Mouse (Mus musculus): ENCODE measurements around the gene A630010A05Rik. TPM values are rescaled to one million over a fixed set of nuclear protein-coding genes. Genes with fewer than 3 reads are reported as not detected.
"Not testable (repeated sequence)": the region's sequence is repeated elsewhere in the genome, so short reads cannot be mapped to it uniquely, and the experiment has no call there.

The A630010A05Rik gene
- not detected in 2 replicates for polyA plus RNA-seq (2015; fragmentation: Nextera tagmentation; extraction: Ambion mirVana)

DNA sequence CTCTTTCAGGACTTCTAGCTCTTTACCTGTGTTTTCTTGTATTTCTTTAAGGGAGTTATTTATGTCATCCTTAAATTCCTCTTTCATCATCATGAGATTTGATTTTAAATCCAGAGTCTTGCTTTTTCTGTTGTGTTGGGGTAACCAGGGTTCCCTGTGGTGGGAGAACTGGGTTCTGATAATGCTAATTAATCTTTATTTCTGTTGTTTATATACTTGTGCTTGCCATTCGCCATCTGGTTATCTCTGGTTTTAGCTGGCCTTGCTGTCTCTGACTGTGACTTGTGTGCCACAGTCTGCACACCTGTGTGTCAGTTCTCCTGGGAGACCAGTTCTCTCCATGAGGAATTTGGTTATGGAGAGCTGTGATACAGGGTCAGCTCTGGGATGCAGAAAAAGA, at the start of gene A630010A05Rik:
TSS of gene A630010A05Rik (plus strand) at position 301 of the 400 bp plus-strand sequence.
- Histone ChIP-seq H3K27ac (no peak within 1 kb of the TSS), H3K9ac (ENCODE audit: low read depth, low read length) (no peak within 1 kb of the TSS), H3K4me2 (ENCODE audit: low read length) (no peak within 1 kb of the TSS), H3K4me3 (replicated peaks; ENCODE audit: low read depth, low read length) (no peak within 1 kb of the TSS), H3K4me1 (replicated peaks; ENCODE audit: insufficient read depth, low read length) (no peaks in the 10 kb centered on the region), H3K27me3 (ENCODE audit: insufficient read depth, low read length) (no peaks in the 10 kb centered on the region), H3K36me3 (ENCODE audit: insufficient read depth, low read length) (no peaks in the 10 kb centered on the region), H3K9me3 (replicated peaks; ENCODE audit: low read length) (no peaks in the 10 kb centered on the region)
- 87% methylated on average over 1 of the region's 1 CpGs for WGBS
- DNase-seq (ENCODE audit: low spot score) (no peak), ATAC-seq (replicated peaks; ENCODE audit: low FRiP score, low read depth) (no peak)
- TF ChIP-seq CTCF (IDR thresholded peaks at IDR 0.05; ENCODE audit: low read depth): no peak

DNA sequence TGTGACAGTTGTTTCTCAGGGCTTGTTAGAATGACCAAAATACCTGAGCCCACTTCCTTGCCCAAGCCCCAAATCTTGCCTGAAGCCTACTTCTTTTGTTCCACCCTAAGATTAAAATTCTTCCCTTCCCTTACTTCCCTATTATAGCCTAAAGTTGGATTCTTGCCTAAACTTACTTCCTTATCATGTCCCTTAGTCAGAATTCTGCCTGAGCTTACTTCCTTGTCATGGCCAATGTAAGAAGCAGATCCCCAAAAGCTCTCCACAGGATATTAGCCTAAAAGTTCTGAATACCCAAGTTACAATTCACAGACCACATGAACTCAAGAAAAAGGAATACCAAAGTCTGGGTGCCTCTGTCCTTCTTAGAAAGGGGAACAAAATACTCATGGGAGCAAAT, 26.4 kb upstream of the A630010A05Rik start:
- DNase-seq (ENCODE audit: low spot score) (no peak), ATAC-seq (replicated peaks; ENCODE audit: low FRiP score, low read depth) (no peak)
- no peak overlapping the region for H3K4me2 ChIP-seq (ENCODE audit: low read length)
- no peaks in the 10 kb centered on the region for H3K36me3 ChIP-seq (ENCODE audit: insufficient read depth, low read length)
- H3K9ac ChIP-seq (ENCODE audit: low read depth, low read length): no peak overlapping the region
- H3K4me3 ChIP-seq (replicated peaks; ENCODE audit: low read depth, low read length): no peak overlapping the region
- no peak for TF ChIP-seq CTCF (IDR thresholded peaks at IDR 0.05; ENCODE audit: low read depth)
- H3K9me3 ChIP-seq (replicated peaks; ENCODE audit: low read length): no peaks in the 10 kb centered on the region
- H3K27me3 ChIP-seq (ENCODE audit: insufficient read depth, low read length): no peaks in the 10 kb centered on the region
- H3K4me1 ChIP-seq (replicated peaks; ENCODE audit: insufficient read depth, low read length): no peaks in the 10 kb centered on the region
- H3K27ac ChIP-seq: no peak overlapping the region

DNA sequence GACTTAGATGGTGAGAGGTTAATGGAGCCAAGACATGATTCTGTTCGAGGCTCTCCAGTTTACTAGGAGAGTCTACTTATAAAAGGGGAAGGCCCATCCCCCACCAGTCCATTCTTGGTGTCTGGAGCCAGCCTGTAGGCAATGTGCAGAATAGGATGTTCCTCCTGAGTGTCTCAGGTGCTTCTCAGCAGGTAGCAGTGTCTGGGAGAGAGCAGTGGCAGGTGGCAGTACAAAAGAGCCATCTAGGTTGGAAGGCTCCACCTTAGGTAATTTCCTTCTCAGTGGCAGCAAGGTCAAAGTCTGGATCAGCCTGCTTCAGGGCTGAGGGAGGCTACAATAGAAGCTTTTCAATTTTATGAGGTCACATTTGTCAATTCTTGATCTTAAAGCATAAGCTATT, 4.9 kb upstream of the A630010A05Rik start:
- H3K4me3 ChIP-seq (replicated peaks; ENCODE audit: low read depth, low read length); H3K27ac ChIP-seq; H3K9me3 ChIP-seq (replicated peaks; ENCODE audit: low read length); H3K27me3 ChIP-seq (ENCODE audit: insufficient read depth, low read length); H3K9ac ChIP-seq (ENCODE audit: low read depth, low read length); DNase-seq (ENCODE audit: low spot score); H3K36me3 ChIP-seq (ENCODE audit: insufficient read depth, low read length); ATAC-seq (replicated peaks; ENCODE audit: low FRiP score, low read depth); H3K4me2 ChIP-seq (ENCODE audit: low read length); H3K4me1 ChIP-seq (replicated peaks; ENCODE audit: insufficient read depth, low read length): not testable (repeated sequence)
- WGBS: 65% methylated on average over 1 of the region's 1 CpGs

Other genes with a start within 250 kb of the A630010A05Rik start
- 144 and 149 TPM in 2 replicates for gene Fopnl, start 244.9 kb upstream of the A630010A05Rik start, polyA plus RNA-seq (2015; fragmentation: Nextera tagmentation; extraction: Ambion mirVana)
- gene Abcc1, start 200.8 kb upstream of the A630010A05Rik start, polyA plus RNA-seq (2015; fragmentation: Nextera tagmentation; extraction: Ambion mirVana): 11.6 and 11.8 TPM in 2 replicates